Mouse (Mus musculus) E14TG2a.4 (cell line): ENCODE results near the gene Pdxp.

Source experiments
- CTCF ChIP-seq: conservative IDR thresholded peaks from 2 replicates; pipeline ENCODE4 v1.5.1; 2014; ENCODE audit warnings: low read length
- NANOG ChIP-seq: IDR thresholded peaks from 2 replicates; pipeline ENCODE4 v1.6.1; 2014; ENCODE audit warnings: borderline replicate concordance, low read length, mixed read lengths
- POU5F1 ChIP-seq: IDR thresholded peaks from 2 replicates; pipeline ENCODE4 v1.6.1; 2014; ENCODE audit warnings: low read length, borderline replicate concordance

- TF ChIP-seq CTCF (no peak), POU5F1 (no peak), NANOG (no peak)
Observed at GRCm38 (mm10) chr15:78955663-78956062, 41.9 kb downstream of the Pdxp start.
